Mouse (Mus musculus) retina, postnatal 7 days (tissue): ENCODE results near the gene Rtn2.

Source experiments
- DNase-seq: peaks from one replicate; pipeline ENCODE4 v3.0.0-alpha.2; 2012; ENCODE audit warnings: low read depth, low spot score

Rtn2 gene

GRCm38 (mm10) chr7:19318201-19318600, 35.8 kb downstream of the Rtn2 start:
- DNase-seq, result no peak

DNA sequence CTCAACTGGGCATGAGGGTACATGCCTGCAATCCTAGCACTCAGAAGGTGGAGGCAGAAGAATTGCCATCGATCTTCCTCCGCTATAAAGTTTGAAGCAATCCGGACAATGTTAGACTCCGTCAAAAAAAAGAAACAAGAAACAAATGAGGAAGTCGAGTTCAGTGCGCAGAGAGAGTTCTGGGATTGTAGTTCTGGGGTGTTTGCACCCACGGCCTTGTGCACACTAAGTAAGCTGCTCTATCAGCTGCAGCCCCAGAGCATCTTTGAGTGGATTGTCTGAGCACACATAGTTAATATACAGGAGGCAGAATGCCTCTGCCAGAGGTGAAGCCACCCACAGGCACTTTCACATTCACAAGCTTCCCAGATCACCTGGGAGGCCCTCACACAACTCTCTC, 36.3 kb downstream of the Rtn2 start:
- no peak for DNase-seq

DNA sequence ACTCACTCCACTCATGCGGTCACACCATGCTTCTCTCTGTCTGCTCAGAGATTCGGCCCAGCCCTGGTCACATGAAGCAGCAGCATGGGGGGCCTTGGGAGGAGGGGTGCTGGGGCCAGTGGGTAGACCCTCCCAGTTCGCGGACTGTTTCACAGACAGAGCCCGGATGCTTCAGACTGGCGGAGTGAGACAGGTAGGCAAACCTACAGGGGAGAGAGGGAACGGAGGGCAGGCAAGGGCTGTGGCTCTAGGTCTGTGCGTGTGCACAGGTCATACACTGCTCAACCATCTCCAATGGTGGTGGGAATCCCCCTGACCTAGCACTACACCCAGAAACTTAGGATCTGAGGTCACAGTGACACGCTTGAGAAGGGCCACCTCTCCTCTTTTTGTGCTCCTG, 37.0 kb downstream of the Rtn2 start:
- no peak for DNase-seq

DNA sequence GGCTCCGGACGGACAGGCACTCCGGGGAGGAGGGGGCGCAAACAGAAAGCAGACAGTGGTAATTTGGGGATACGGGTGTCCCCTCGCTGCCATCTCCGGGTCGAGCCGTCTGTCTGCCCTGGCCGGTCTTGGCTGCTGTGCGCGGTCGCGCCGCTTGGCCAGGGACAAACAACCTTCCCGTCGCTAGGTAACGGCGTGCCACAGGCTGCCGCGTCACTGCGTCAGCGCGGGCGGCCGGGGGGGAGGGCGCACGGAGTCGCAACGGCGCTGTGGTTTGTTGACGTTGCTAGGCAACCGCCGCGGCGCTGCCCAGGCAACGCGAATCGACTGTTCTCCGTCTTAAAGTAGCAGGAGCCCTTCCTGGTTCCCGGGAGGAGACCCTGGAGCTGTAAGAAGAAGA, 37.5 kb downstream of the Rtn2 start:
- DNase-seq, result peak; percentile 95

GRCm38 (mm10) chr7:19320637-19321036, 38.2 kb downstream of the Rtn2 start:
- no peak for DNase-seq

GRCm38 (mm10) chr7:19321464-19321863, 39.0 kb downstream of the Rtn2 start:
- no peak for DNase-seq

DNA sequence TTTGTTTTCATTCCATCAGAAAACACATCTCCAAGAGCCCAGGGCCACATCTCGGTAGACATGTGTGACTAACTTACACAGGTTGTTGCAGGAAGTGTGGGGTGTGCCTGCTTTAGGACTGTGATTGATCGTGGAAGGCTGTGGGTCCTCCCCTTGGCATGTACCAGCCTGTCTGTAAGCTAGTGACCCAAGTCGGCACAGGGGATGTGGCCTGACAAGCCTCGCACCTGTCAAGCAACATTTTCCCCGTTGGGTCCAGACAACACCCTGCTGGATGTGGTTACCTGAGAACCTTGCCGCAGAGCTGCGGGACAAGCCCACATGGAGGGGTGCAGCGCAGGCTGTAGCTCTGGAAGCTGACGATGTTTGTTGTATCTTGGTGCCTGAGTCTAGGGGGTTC, 40.1 kb downstream of the Rtn2 start:
- DNase-seq, result no peak

DNA sequence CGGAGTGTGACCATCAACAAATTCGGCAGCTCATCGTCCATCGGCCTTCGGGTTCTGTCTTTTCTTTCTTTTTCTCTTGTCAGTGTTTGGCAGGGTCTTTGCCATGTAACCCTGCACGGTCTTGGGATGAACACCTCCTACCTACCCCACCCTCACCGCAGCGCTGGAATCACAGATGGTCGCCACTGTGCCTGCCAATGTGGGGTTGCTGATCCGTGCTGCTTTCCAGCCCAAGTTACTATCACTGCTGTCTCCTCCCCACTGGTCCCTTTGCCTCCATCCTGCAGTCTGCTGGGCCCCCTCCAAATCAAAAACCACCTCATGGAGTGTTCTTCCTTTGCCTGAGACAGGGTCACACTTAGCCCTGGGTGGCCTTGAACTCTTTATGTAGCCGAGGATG, 41.8 kb downstream of the Rtn2 start:
- no peak for DNase-seq

DNA sequence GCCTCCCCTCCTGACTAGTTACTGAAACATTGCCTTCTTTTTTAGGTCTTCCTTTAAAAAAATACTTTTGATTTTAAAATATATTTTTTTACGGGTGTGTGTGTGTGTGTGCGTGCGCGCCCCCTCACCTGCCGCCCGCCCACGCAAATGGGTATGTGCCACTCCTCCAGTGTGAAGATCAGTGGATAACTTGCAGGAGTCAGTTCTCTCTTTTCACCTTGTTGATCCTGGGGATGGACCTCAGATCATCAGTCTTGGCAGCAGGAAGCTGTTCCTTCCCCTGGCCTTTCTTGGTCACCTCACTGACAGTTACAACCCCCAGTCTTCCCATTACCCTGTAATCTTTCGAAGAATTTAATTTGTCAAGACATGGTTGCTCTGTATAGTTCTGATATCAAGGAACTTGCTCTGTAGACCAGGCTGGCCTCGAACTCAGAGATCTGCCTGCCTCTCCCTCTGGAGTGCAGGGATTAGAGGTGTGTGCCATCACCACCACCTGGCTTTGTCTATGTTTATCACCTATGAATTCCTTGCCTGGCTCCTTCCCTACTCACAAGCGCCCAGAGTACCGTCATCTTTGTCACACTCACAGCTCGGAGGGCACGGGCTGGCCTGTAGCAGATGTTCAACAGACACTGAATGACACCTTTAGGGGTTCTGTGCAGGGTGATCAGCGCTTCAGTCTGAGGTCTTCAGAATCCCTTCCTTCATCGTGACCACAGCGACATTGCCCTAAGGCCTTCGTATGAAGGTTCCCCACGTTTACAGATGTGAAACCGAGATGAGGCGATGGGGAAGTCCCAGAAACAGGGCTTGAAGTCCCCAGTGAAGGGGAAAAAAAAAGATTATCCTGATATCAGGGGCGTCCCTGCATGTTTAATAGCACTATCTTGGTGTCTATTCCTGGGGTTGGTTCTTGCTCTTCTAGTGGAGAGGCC, 43.1 kb downstream of the Rtn2 start:
- no peak for DNase-seq

- DNase-seq, result peak; percentile 64
Observed at GRCm38 (mm10) chr7:19326359-19326758, 43.9 kb downstream of the Rtn2 start.

DNA sequence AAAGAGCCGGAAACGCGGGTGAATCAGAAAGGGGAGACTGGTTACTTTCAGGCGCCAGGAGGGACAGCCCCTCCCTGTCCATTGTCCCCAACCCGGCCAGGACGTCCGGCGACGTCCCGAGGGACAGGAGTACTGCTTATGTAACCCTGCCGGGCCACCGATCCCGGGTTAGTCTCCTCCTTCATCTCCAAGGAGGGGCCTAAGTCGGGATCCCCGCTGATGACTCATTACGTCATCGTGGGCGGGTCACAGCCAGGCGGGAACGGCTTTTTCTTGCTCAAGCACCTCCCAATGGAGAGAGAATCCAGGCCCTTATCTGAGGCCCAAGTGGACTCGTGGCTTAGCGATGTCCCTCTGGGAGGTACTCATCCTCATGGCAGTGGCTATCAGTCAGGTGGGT, 44.7 kb downstream of the Rtn2 start:
- peak; percentile 80 for DNase-seq

- DNase-seq, result no peak
Observed at GRCm38 (mm10) chr7:19327782-19328181, 45.4 kb downstream of the Rtn2 start.

- no peak for DNase-seq
Observed at GRCm38 (mm10) chr7:19328425-19328824, 46.0 kb downstream of the Rtn2 start.

GRCm38 (mm10) chr7:19331910-19332309, 49.5 kb downstream of the Rtn2 start:
- DNase-seq, result no peak

- DNase-seq, result no peak
Observed at GRCm38 (mm10) chr7:19332709-19333352, 50.4 kb downstream of the Rtn2 start.

- DNase-seq, result no peak
Observed at GRCm38 (mm10) chr7:19335583-19335982, 53.2 kb downstream of the Rtn2 start.

- no peak for DNase-seq
Observed at GRCm38 (mm10) chr7:19337122-19337521, 54.7 kb downstream of the Rtn2 start.

GRCm38 (mm10) chr7:19338060-19338459, 55.6 kb downstream of the Rtn2 start:
- no peak for DNase-seq

DNA sequence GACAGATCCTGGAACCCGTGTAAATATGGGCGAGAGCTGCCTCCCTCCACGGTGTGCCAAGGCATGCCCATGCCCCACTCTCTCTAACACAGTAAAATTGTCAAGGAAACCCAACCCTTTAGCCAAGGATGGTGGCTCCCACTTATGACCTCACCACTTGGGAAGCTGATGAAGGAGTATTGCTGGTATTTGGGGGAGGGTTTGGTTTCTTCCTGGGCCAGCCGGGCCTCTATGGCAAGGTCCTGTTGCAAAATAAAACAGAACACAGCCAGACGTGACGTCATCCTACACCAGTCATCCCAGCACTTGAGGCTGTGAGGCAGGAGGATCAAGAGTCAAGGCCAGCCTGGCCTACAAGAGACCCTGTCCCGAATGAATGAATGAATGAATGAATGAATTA, 56.2 kb downstream of the Rtn2 start:
- no peak for DNase-seq

DNA sequence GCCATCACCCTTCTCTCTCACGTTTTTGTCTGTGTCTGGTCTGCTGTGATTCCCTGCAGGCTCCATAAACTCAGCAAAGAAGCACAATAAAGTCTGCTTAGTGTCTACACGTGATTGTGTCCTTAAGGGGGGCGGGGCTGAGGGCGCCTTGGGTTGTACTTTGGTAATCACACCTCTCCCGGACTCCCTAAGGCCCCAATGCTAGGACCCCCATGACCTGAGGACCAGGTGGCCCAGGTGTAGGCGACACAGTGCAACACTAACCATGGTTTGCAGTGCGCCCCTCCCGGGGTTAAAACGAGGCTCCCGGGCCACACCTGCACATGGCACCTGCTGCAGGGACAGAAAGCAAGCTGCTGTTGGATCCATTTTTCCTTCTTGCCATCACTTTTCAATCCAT, 58.8 kb downstream of the Rtn2 start:
- no peak for DNase-seq

- DNase-seq, result no peak
Observed at GRCm38 (mm10) chr7:19341761-19342409, 59.5 kb downstream of the Rtn2 start.

DNA sequence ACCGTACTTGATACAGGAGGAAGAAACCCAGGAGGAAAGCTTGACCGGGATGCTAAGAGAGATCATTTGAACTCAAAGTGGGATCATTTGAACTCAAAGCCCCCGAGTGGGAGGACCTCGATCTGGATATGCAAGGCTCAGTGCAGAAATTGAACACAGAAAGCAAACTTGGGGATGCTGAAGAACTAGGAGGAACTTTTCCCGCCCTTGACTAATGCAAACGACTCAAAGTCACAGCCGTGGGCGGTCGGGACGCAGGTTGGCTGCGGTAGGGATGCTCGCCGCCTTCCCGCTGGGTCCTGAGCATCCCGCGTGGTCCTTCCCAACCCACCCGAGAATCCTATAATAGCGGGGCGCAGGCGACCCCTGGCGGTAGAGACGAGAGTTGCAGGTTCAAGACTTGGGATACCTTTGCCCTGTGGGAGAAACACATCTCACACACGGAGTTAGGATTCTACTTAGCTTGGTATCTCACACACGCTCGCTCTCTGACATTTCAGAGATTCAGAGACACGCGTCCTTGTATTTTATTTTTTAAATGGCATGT, 60.1 kb downstream of the Rtn2 start:
- DNase-seq, result peak; percentile 87
